Mouse (Mus musculus): ENCODE measurements at regions not wholly inside any gene's neighbourhood (a gene's known extent, or its start where the extent isn't known, plus 50 kb on each side); places are given as distances from the start of the nearest gene placed in this dataset.

DNA sequence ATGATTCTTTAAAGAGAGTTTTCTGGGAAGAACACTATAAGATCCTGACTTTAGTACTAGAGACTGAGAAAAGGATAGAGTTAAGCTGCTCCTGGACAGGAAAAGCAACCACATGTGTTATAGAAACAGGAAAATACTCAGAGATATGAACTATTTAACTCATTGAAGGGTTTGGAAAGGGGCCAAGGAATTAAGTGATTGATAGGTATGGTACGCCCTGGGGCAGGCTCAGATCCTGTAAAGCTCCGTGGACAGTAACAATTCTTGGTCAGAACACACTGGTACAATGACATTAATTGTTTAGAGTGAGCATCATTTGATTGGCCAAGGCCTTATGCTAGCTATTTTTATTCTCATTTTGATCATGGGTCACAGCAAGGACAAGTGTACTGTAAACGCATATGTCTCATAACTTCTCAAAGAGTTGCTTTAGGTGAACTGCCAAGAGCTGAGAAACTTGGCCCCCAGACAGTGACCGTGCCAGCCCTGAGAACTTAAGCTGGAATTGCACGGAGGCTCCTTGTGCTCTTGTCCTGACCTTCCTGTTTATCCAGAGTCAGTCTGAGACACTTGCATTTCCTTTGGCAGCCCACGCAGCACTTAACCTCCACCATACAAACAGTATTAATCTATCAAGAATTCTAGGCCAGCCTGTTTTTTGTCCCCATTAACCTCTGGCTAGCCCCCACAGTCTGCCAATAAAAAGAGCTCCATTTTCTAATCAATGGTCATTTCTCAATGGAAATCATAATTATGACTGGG is 210.5 kb upstream of the Fbxl4 start:
- TF ChIP-seq CTCF (IDR thresholded peaks at IDR 0.05; ENCODE audit: low read depth) (no peak), EP300 (IDR thresholded peaks at IDR 0.05; ENCODE audit: low read depth) (no peak)

Data from liver, postnatal 0 days (tissue).